Mouse (Mus musculus) midbrain, embryonic 16.5 days (tissue): ENCODE results near the gene Stard8. TPM values are rescaled to one million over a fixed set of nuclear protein-coding genes. Genes with fewer than 3 reads are reported as not detected.
"Not testable (repeated sequence)": the region's sequence is repeated elsewhere in the genome, so short reads cannot be mapped to it uniquely, and the experiment has no call there.

Source experiments
- ATAC-seq: fragments of 200-750 bp; cut with Nextera tagmentation; 2 replicates; pipeline ENCODE4 v1.8.0; 2017; ENCODE audit warnings: moderate TSS enrichment
- H3K27ac ChIP-seq: fragments of 300-500 bp; sonication (generic); 2 replicates; pipeline ENCODE4 v1.5.1; 2014; ENCODE audit warnings: mild to moderate bottlenecking, low read length, mixed read lengths
- H3K27me3 ChIP-seq: fragments of 300-500 bp; sonication (generic); 2 replicates; pipeline ENCODE4 v1.6.1; 2014; ENCODE audit warnings: low read depth, low read length, mixed read lengths; ENCODE audit not compliant: control insufficient read depth, insufficient read depth
- H3K36me3 ChIP-seq: fragments of 300-500 bp; sonication (generic); 2 replicates; pipeline ENCODE4 v1.6.1; 2014; ENCODE audit warnings: mild to moderate bottlenecking, low read length, moderate library complexity, mixed read lengths; ENCODE audit not compliant: control insufficient read depth, insufficient read depth
- H3K4me1 ChIP-seq: fragments of 300-500 bp; sonication (generic); 2 replicates; pipeline ENCODE4 v1.6.1; 2014; ENCODE audit warnings: mild to moderate bottlenecking, low read length, mixed read lengths; ENCODE audit not compliant: control insufficient read depth, insufficient read depth
- H3K4me2 ChIP-seq: fragments of 300-500 bp; sonication (generic); 2 replicates; pipeline ENCODE4 v1.6.1; 2014; ENCODE audit warnings: mild to moderate bottlenecking, low read length, mixed read lengths
- H3K4me3 ChIP-seq: fragments of 300-500 bp; sonication (generic); 2 replicates; pipeline ENCODE4 v1.5.1; 2014; ENCODE audit warnings: low read depth, mild to moderate bottlenecking, low read length, moderate library complexity, mixed read lengths
- H3K9ac ChIP-seq: fragments of 300-500 bp; sonication (generic); 2 replicates; pipeline ENCODE4 v1.6.1; 2014; ENCODE audit warnings: low read depth, low read length, mixed read lengths
- H3K9me3 ChIP-seq: fragments of 300-500 bp; sonication (generic); replicated peaks from 2 replicates; pipeline ENCODE4 v1.6.1; 2014; ENCODE audit warnings: mild to moderate bottlenecking, low read length, mixed read lengths; ENCODE audit not compliant: control insufficient read depth, poor library complexity, severe bottlenecking
- WGBS: fragments of 180-500 bp; shearing (Covaris S2); extraction: QIAGEN DNeasy Blood & Tissue Kit; methylation state at CpG from one replicate; pipeline ENCODE4 v1.1.7; 2014; 5-methylcytosine and 5-hydroxymethylcytosine counted together
- polyA plus RNA-seq: library from polyadenylated mRNA; unstranded; fragments of >200 nt; fragmentation: Nextera tagmentation; extraction: Ambion mirVana; gene quantifications from 2 replicates; pipeline ENCODE4 v1.2.1, GENCODE M21; 2015

Gene Stard8
- 3.8 and 5.1 TPM in 2 replicates for polyA plus RNA-seq

GRCm38 (mm10) chrX:99003046-99003445 lies at the start of gene Stard8:
Gene Stard8 (plus strand): TSS chrX:99003248.
- Histone ChIP-seq H3K4me3 (no peak within 1 kb of the TSS), H3K27ac (no peak within 1 kb of the TSS), H3K9me3 (no peaks in the 10 kb centered on the region), H3K4me1 (no peaks in the 10 kb centered on the region), H3K36me3 (no peaks in the 10 kb centered on the region), H3K4me2 (no peak within 1 kb of the TSS), H3K9ac (no peak within 1 kb of the TSS), H3K27me3 (no peaks in the 10 kb centered on the region; the same call in 1 of the 2 replicates)
- no peak for ATAC-seq
- 55% methylated on average over 9 of the region's 9 CpGs for WGBS

- Histone ChIP-seq H3K9me3 (no peaks in the 10 kb centered on the region), H3K27ac (no peak overlapping the region), H3K4me3 (no peak overlapping the region), H3K4me2 (no peak overlapping the region), H3K9ac (no peak overlapping the region), H3K27me3 (no peaks in the 10 kb centered on the region), H3K4me1 (no peaks in the 10 kb centered on the region), H3K36me3 (no peaks in the 10 kb centered on the region)
- WGBS: 22% methylated on average over 6 of the region's 6 CpGs
- no peak for ATAC-seq
Measured at GRCm38 (mm10) chrX:98953941-98954340, 49.1 kb upstream of the Stard8 start.

DNA sequence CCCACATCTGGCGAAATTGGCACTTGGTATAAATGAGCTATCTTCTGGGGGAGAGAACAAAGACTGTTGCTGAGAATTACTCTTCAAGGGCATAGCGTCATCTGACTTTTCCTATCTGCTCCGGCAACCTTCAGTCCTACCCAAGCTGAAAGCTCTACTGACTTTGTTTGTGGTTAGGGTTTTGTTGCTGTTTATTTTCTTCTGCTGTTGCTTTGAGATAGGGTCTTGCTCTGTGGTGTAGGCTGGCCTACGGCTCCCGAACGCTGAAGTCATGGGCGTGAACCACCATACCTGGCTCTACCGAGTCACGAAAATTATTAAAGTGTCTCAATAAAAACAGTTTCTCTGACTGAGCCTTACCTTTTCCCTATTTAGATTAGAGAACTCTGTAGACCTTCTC lies 44.8 kb upstream of the Stard8 start:
- no peak for ATAC-seq
- WGBS: 89% methylated on average over 9 of the region's 9 CpGs
- H3K4me2 ChIP-seq: no peak overlapping the region

DNA sequence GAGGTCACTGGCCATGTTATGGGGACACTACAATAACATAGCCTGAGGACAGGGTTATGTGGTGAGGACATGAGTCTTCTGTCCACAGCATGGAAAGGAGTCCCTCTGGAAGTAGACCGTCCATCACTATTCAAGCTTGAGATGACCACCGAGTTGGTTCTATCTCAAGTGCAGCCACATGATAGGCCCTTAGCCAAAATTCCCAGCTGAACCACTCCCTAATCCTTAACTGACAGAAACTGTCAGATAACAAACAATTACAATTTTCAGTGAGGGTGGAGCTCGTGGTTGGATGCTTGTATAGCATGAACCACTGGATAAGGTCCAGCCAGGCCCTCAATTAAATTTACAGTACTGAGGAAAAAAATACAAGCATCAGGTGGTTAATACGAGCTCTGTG lies 44.0 kb upstream of the Stard8 start:
- Histone ChIP-seq H3K9me3 (no peaks in the 10 kb centered on the region), H3K27ac (no peak overlapping the region), H3K9ac (no peak overlapping the region), H3K4me3 (no peak overlapping the region), H3K4me1 (no peaks in the 10 kb centered on the region), H3K27me3 (no peaks in the 10 kb centered on the region), H3K4me2 (no peak overlapping the region), H3K36me3 (no peaks in the 10 kb centered on the region)
- ATAC-seq: no peak
- 81% methylated on average over 4 of the region's 4 CpGs for WGBS

More for the DNA sequence above, 44.8 kb upstream of the Stard8 start:
- H3K4me1 ChIP-seq: no peaks in the 10 kb centered on the region
- no peak overlapping the region for H3K9ac ChIP-seq
- H3K27ac ChIP-seq: no peak overlapping the region
- no peaks in the 10 kb centered on the region for H3K36me3 ChIP-seq
- H3K4me3 ChIP-seq: no peak overlapping the region
- no peaks in the 10 kb centered on the region for H3K27me3 ChIP-seq
- no peaks in the 10 kb centered on the region for H3K9me3 ChIP-seq

- Histone ChIP-seq H3K27ac (no peak overlapping the region), H3K4me2 (no peak overlapping the region), H3K27me3 (no peaks in the 10 kb centered on the region), H3K36me3 (no peaks in the 10 kb centered on the region), H3K4me1 (no peaks in the 10 kb centered on the region), H3K4me3 (no peak overlapping the region), H3K9ac (no peak overlapping the region), H3K9me3 (no peaks in the 10 kb centered on the region)
- ATAC-seq: no peak
Measured at GRCm38 (mm10) chrX:98963742-98964141, 39.3 kb upstream of the Stard8 start.

- no peaks in the 10 kb centered on the region for H3K27me3 ChIP-seq
- no peaks in the 10 kb centered on the region for H3K4me1 ChIP-seq
- ATAC-seq: no peak
- H3K4me3 ChIP-seq: no peak overlapping the region
- no peak overlapping the region for H3K9ac ChIP-seq
- H3K36me3 ChIP-seq: no peaks in the 10 kb centered on the region
- H3K27ac ChIP-seq: no peak overlapping the region
- no peaks in the 10 kb centered on the region for H3K9me3 ChIP-seq
- H3K4me2 ChIP-seq: no peak overlapping the region
Measured at GRCm38 (mm10) chrX:98964513-98964912, 38.5 kb upstream of the Stard8 start.

GRCm38 (mm10) chrX:98986611-98987010 lies 16.4 kb upstream of the Stard8 start:
- not testable (repeated sequence) for H3K27ac ChIP-seq

DNA sequence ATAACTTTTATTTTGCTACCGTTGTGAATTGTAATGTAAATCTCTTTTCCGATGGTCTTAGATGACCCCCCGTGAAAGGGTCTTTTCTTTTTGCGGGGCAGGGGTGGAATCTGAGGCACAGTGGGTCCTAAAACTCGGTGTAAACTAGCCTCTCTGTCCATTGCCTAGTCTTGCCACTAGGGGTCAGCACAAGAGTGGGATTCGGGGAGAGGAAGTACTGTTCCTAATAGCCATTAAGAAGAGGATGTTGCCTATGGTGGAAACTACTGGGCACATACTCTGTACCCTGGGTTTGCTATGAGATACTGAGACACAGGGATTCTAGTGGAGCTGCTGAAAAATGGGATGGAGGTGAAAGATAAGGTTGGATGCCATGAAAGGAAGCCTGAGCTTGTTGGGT lies 13.5 kb upstream of the Stard8 start:
- Histone ChIP-seq H3K27ac (no peak overlapping the region), H3K9ac (no peak overlapping the region), H3K4me1 (no peaks in the 10 kb centered on the region), H3K27me3 (no peaks in the 10 kb centered on the region), H3K9me3 (no peaks in the 10 kb centered on the region), H3K36me3 (no peaks in the 10 kb centered on the region), H3K4me2 (no peak overlapping the region), H3K4me3 (no peak overlapping the region)
- 45% methylated on average over 6 of the region's 6 CpGs for WGBS
- ATAC-seq: no peak

More at GRCm38 (mm10) chrX:98986611-98987010, 16.4 kb upstream of the Stard8 start:
- 62% methylated on average over 5 of the region's 5 CpGs for WGBS
- H3K9me3 ChIP-seq, H3K27me3 ChIP-seq, H3K4me1 ChIP-seq, H3K9ac ChIP-seq, H3K4me2 ChIP-seq, H3K4me3 ChIP-seq, H3K36me3 ChIP-seq, ATAC-seq: not testable (repeated sequence)

GRCm38 (mm10) chrX:99002065-99002464 lies 983 bp upstream of the Stard8 start:
- Histone ChIP-seq H3K4me2 (no peak overlapping the region), H3K4me1 (no peaks in the 10 kb centered on the region), H3K36me3 (no peaks in the 10 kb centered on the region), H3K27me3 (no peaks in the 10 kb centered on the region; the same call in 1 of the 2 replicates), H3K27ac (no peak overlapping the region), H3K4me3 (no peak overlapping the region), H3K9ac (no peak overlapping the region), H3K9me3 (no peaks in the 10 kb centered on the region)
- WGBS: 82% methylated on average over 6 of the region's 6 CpGs
- no peak for ATAC-seq

DNA sequence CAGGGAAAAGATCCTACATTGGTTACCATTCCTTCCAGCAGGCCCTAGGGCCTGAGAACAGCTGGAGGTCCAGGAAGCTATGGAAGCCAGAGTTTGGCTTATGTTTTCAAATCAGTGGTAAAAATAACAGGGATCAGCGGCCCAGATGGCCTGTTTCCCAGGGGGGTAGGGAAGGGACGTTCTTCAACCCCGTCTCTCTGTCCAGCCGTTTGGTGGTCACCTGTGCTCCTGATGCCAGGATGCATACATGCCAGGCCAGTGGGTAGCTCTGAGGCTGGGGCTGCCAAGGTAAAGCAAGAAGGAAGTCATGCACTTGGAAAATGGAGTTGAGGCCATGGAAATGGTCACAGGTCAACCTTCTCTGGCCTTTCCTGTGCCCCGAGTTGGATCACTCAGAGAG lies 7.5 kb downstream of the Stard8 start:
- Histone ChIP-seq H3K4me2 (no peak overlapping the region), H3K4me1 (no peaks in the 10 kb centered on the region), H3K4me3 (no peak overlapping the region), H3K9me3 (no peaks in the 10 kb centered on the region), H3K27me3 (no peaks in the 10 kb centered on the region), H3K36me3 (no peaks in the 10 kb centered on the region), H3K27ac (no peak overlapping the region), H3K9ac (no peak overlapping the region)
- no peak for ATAC-seq
- WGBS: 88% methylated on average over 5 of the region's 5 CpGs
